Mouse (Mus musculus) T-cell, adult 2 months (primary cell): ENCODE data around the gene Ctsc.

Experiments
- DNase-seq: peaks from one replicate; pipeline ENCODE4 v3.0.0; 2022; ENCODE audit warnings: low spot score

The Ctsc gene

GRCm38 (mm10) chr7:88296932-88297331 is 19.0 kb downstream of the Ctsc start:
- DNase-seq = no peak

GRCm38 (mm10) chr7:88305750-88306149 is 27.9 kb downstream of the Ctsc start:
- DNase-seq = no peak

- DNase-seq = no peak
Measured at GRCm38 (mm10) chr7:88306725-88307124, 28.8 kb downstream of the Ctsc start.

GRCm38 (mm10) chr7:88310398-88311180 is 32.7 kb downstream of the Ctsc start:
- DNase-seq = no peak

- DNase-seq = no peak
Measured at GRCm38 (mm10) chr7:88316408-88316807, 38.5 kb downstream of the Ctsc start.

GRCm38 (mm10) chr7:88318474-88318873 is 40.6 kb downstream of the Ctsc start:
- DNase-seq = no peak

GRCm38 (mm10) chr7:88318904-88319303 is 41.0 kb downstream of the Ctsc start:
- no peak for DNase-seq

- no peak for DNase-seq
Measured at GRCm38 (mm10) chr7:88319414-88320140, 41.7 kb downstream of the Ctsc start.

GRCm38 (mm10) chr7:88320628-88321336 is 42.9 kb downstream of the Ctsc start:
- no peak for DNase-seq

GRCm38 (mm10) chr7:88322431-88322830 is 44.5 kb downstream of the Ctsc start:
- DNase-seq = no peak

GRCm38 (mm10) chr7:88327495-88327894 is 49.6 kb downstream of the Ctsc start:
- DNase-seq = no peak

- DNase-seq = peak; percentile 7
Measured at GRCm38 (mm10) chr7:88343828-88344227, 65.9 kb downstream of the Ctsc start.

- DNase-seq = no peak
Measured at GRCm38 (mm10) chr7:88346035-88346434, 68.2 kb downstream of the Ctsc start.

- peak; percentile 2 for DNase-seq
Measured at GRCm38 (mm10) chr7:88356871-88357776, 79.2 kb downstream of the Ctsc start.

- DNase-seq = no peak
Measured at GRCm38 (mm10) chr7:88358042-88358878, 80.4 kb downstream of the Ctsc start.
